Mouse (Mus musculus) intestine, embryonic 15.5 days (tissue): ENCODE results near the gene Kif18a. TPM values are rescaled to one million over a fixed set of nuclear protein-coding genes. Genes with fewer than 3 reads are reported as not detected.

Source experiments
- ATAC-seq: fragments of 200-750 bp; cut with Nextera tagmentation; 2 replicates; pipeline ENCODE4 v1.8.0; 2017; ENCODE audit warnings: moderate TSS enrichment, moderate library complexity
- H3K27ac ChIP-seq: fragments of 300-500 bp; sonication (generic); 2 replicates; pipeline ENCODE4 v1.5.1; 2015; ENCODE audit warnings: mild to moderate bottlenecking, inconsistent platforms
- H3K27me3 ChIP-seq: fragments of 300-500 bp; sonication (generic); replicated peaks from 2 replicates; pipeline ENCODE4 v1.6.1; 2015; ENCODE audit warnings: inconsistent platforms
- H3K36me3 ChIP-seq: fragments of 300-500 bp; sonication (generic); 2 replicates; pipeline ENCODE4 v1.6.1; 2015; ENCODE audit warnings: inconsistent platforms
- H3K4me1 ChIP-seq: fragments of 300-500 bp; sonication (generic); replicated peaks from 2 replicates; pipeline ENCODE4 v1.6.1; 2015; ENCODE audit warnings: inconsistent platforms
- H3K4me2 ChIP-seq: fragments of 300-500 bp; sonication (generic); replicated peaks from 2 replicates; pipeline ENCODE4 v1.6.1; 2015; ENCODE audit warnings: mild to moderate bottlenecking, inconsistent platforms
- H3K4me3 ChIP-seq: fragments of 300-500 bp; sonication (generic); replicated peaks from 2 replicates; pipeline ENCODE4 v1.5.1; 2015; ENCODE audit warnings: inconsistent platforms
- H3K9ac ChIP-seq: fragments of 300-500 bp; sonication (generic); 2 replicates; pipeline ENCODE4 v1.6.1; 2015; ENCODE audit warnings: inconsistent platforms
- H3K9me3 ChIP-seq: fragments of 300-500 bp; sonication (generic); 2 replicates; pipeline ENCODE4 v1.6.1; 2016; ENCODE audit warnings: inconsistent platforms
- WGBS: fragments of 180-500 bp; shearing (Covaris S2); methylation state at CpG from one replicate; pipeline ENCODE4 v1.1.7; 2015; 5-methylcytosine and 5-hydroxymethylcytosine counted together
- polyA plus RNA-seq: library from polyadenylated mRNA; unstranded; fragments of >200 nt; fragmentation: Nextera tagmentation; extraction: Ambion mirVana; gene quantifications from 2 replicates; pipeline ENCODE4 v1.2.1, GENCODE M21; 2015

The Kif18a gene
- polyA plus RNA-seq, 1 experiment from 2014 or later: 17.5 TPM

- Histone ChIP-seq H3K4me1 (no peaks in the 10 kb centered on the region), H3K27ac (no peak overlapping the region), H3K4me3 (no peak overlapping the region), H3K27me3 (no peaks in the 10 kb centered on the region), H3K4me2 (no peak overlapping the region), H3K36me3 (no peaks in the 10 kb centered on the region), H3K9ac (no peak overlapping the region), H3K9me3 (no peaks in the 10 kb centered on the region)
- WGBS: 52% methylated on average over 1 of the region's 1 CpGs
- no peak for ATAC-seq
Observed at GRCm38 (mm10) chr2:109386211-109386610, 105.7 kb downstream of the Kif18a start.

GRCm38 (mm10) chr2:109388733-109389132 is 108.2 kb downstream of the Kif18a start:
- Histone ChIP-seq H3K36me3 (no peaks in the 10 kb centered on the region), H3K4me2 (no peak overlapping the region), H3K27ac (no peak overlapping the region), H3K4me3 (no peak overlapping the region), H3K4me1 (no peaks in the 10 kb centered on the region), H3K9me3 (no peaks in the 10 kb centered on the region), H3K9ac (no peak overlapping the region), H3K27me3 (no peaks in the 10 kb centered on the region)
- WGBS: 79% methylated on average over 5 of the region's 5 CpGs
- no peak for ATAC-seq

- no peak overlapping the region for H3K9ac ChIP-seq
- no peak for ATAC-seq
- H3K4me3 ChIP-seq: no peak overlapping the region
- H3K4me1 ChIP-seq: no peaks in the 10 kb centered on the region
- no peak overlapping the region for H3K4me2 ChIP-seq
- no peaks in the 10 kb centered on the region for H3K27me3 ChIP-seq
- H3K36me3 ChIP-seq: no peaks in the 10 kb centered on the region
- H3K27ac ChIP-seq: no peak overlapping the region
- no peaks in the 10 kb centered on the region for H3K9me3 ChIP-seq
- WGBS: 38% methylated on average over 1 of the region's 1 CpGs
Observed at GRCm38 (mm10) chr2:109389977-109390376, 109.4 kb downstream of the Kif18a start.

Other genes starting within 250 kb of the Kif18a start
- gene Mettl15, start within 50 bp of the Kif18a start, polyA plus RNA-seq: 11.6 and 13.7 TPM in 2 replicates